Mouse (Mus musculus): ENCODE measurements at regions not wholly inside any gene's neighbourhood (a gene's known extent, or its start where the extent isn't known, plus 50 kb on each side); places are given as distances from the start of the nearest gene placed in this dataset.
"Not testable (repeated sequence)": the region's sequence is repeated elsewhere in the genome, so short reads cannot be mapped to it uniquely, and the experiment has no call there.

GRCm38 (mm10) chr14:36283825-36284414, 189.2 kb downstream of the 4930474N05Rik start:
- Histone ChIP-seq H3K36me3 (ENCODE audit: control insufficient read depth, insufficient read depth, low read length) (no peaks in the 10 kb centered on the region), H3K9ac (ENCODE audit: low read depth, low read length) (no peak overlapping the region), H3K4me3 (ENCODE audit: low read depth, low read length) (no peak overlapping the region), H3K4me2 (ENCODE audit: low read depth, low read length) (no peak overlapping the region), H3K4me1 (ENCODE audit: control insufficient read depth, insufficient read depth, low read length) (no peaks in the 10 kb centered on the region), H3K27me3 (replicated peaks; ENCODE audit: control insufficient read depth, insufficient read depth, low read length) (no peaks in the 10 kb centered on the region), H3K27ac (replicated peaks; ENCODE audit: low read depth, low read length) (no peak overlapping the region), H3K9me3 (ENCODE audit: control insufficient read depth, low read length) (no peaks in the 10 kb centered on the region)
- ATAC-seq (ENCODE audit: low read depth) (no peak), DNase-seq (ENCODE audit: low spot score) (peak; percentile 7)
- WGBS = 69% methylated on average over 1 of the region's 1 CpGs

DNA sequence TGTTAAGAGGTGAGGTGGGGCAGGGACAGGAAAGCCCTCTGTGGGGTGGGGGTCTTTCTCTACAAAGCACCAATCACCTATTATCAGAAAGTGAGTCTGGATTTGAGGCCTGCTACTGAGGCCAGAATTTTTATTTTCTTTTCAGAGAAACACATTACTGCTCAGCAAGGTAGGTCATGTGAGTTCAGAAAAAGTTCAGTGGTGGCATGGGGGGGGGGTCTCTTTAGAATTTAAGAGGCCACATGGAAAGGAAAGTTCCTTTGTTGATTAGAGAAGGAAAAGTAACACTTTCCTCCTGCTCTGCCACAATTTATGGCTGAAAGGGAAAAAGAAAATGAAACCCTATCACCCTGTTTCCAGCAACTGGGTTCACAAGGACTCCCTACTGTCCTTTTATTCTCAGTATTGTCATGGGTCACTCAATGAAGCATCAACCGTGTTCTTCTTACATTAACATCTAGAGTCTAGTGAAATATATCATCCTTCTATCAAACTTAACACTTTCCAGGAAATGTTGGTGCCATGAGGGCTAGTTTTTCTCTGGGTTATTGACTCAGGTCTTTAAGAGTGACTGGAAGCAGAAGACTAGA, 194.1 kb downstream of the 4930474N05Rik start:
- H3K9me3 ChIP-seq (ENCODE audit: control insufficient read depth, low read length) = no peaks in the 10 kb centered on the region
- no peaks in the 10 kb centered on the region for H3K27me3 ChIP-seq (replicated peaks; ENCODE audit: control insufficient read depth, insufficient read depth, low read length)
- H3K27ac ChIP-seq (replicated peaks; ENCODE audit: low read depth, low read length) = no peak overlapping the region
- DNase-seq (ENCODE audit: low spot score) = no peak
- H3K4me1 ChIP-seq (ENCODE audit: control insufficient read depth, insufficient read depth, low read length) = no peaks in the 10 kb centered on the region
- no peak overlapping the region for H3K4me3 ChIP-seq (ENCODE audit: low read depth, low read length)
- no peak for ATAC-seq (ENCODE audit: low read depth)
- no peak overlapping the region for H3K9ac ChIP-seq (ENCODE audit: low read depth, low read length)
- no peak overlapping the region for H3K4me2 ChIP-seq (ENCODE audit: low read depth, low read length)
- 57% methylated on average over 1 of the region's 1 CpGs for WGBS
- H3K36me3 ChIP-seq (ENCODE audit: control insufficient read depth, insufficient read depth, low read length) = no peaks in the 10 kb centered on the region

DNA sequence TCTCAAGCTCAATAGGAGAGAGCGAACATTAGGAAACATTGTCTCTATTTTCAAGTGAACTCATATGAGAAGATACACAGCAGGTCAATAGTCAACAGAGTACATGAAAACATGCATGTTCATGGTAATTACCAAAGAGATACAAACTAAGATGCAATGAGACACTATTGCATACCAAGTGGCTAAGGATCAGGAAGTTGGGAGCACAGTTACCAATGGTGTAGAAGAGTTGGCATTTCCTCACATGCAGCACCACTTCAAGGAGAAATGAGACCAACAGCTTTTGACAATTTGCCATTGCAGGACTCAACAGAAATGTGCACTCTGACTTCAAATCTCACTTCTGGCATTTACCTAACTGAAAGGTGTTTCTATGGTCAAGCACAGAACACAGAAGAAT, 215.6 kb downstream of the 4930474N05Rik start:
- Histone ChIP-seq H3K9me3 (ENCODE audit: control insufficient read depth, low read length) (no peaks in the 10 kb centered on the region), H3K36me3 (ENCODE audit: control insufficient read depth, insufficient read depth, low read length) (no peaks in the 10 kb centered on the region)

GRCm38 (mm10) chr14:36314673-36315072, 220.0 kb downstream of the 4930474N05Rik start:
- not testable (repeated sequence) for H3K4me3 ChIP-seq (ENCODE audit: low read depth, low read length); H3K4me1 ChIP-seq (ENCODE audit: control insufficient read depth, insufficient read depth, low read length); ATAC-seq (ENCODE audit: low read depth); H3K36me3 ChIP-seq (ENCODE audit: control insufficient read depth, insufficient read depth, low read length); H3K9me3 ChIP-seq (ENCODE audit: control insufficient read depth, low read length); H3K27ac ChIP-seq (replicated peaks; ENCODE audit: low read depth, low read length); H3K27me3 ChIP-seq (replicated peaks; ENCODE audit: control insufficient read depth, insufficient read depth, low read length); DNase-seq (ENCODE audit: low spot score); H3K4me2 ChIP-seq (ENCODE audit: low read depth, low read length); H3K9ac ChIP-seq (ENCODE audit: low read depth, low read length)
- 78% methylated on average over 1 of the region's 1 CpGs for WGBS

More for the DNA sequence above, 215.6 kb downstream of the 4930474N05Rik start:
- no peak overlapping the region for H3K4me3 ChIP-seq (ENCODE audit: low read depth, low read length)
- DNase-seq (ENCODE audit: low spot score) (no peak), ATAC-seq (ENCODE audit: low read depth) (no peak)
- H3K4me2 ChIP-seq (ENCODE audit: low read depth, low read length) = no peak overlapping the region
- no peak overlapping the region for H3K9ac ChIP-seq (ENCODE audit: low read depth, low read length)
- WGBS = 84% methylated on average over 1 of the region's 1 CpGs
- no peaks in the 10 kb centered on the region for H3K4me1 ChIP-seq (ENCODE audit: control insufficient read depth, insufficient read depth, low read length)
- H3K27ac ChIP-seq (replicated peaks; ENCODE audit: low read depth, low read length) = no peak overlapping the region
- no peaks in the 10 kb centered on the region for H3K27me3 ChIP-seq (replicated peaks; ENCODE audit: control insufficient read depth, insufficient read depth, low read length)

- no peaks in the 10 kb centered on the region for H3K27me3 ChIP-seq (replicated peaks; ENCODE audit: control insufficient read depth, insufficient read depth, low read length)
- no peaks in the 10 kb centered on the region for H3K4me1 ChIP-seq (ENCODE audit: control insufficient read depth, insufficient read depth, low read length)
- H3K9me3 ChIP-seq (ENCODE audit: control insufficient read depth, low read length) = no peaks in the 10 kb centered on the region
- H3K4me2 ChIP-seq (ENCODE audit: low read depth, low read length) = no peak overlapping the region
- 80% methylated on average over 4 of the region's 4 CpGs for WGBS
- no peak overlapping the region for H3K9ac ChIP-seq (ENCODE audit: low read depth, low read length)
- no peak overlapping the region for H3K27ac ChIP-seq (replicated peaks; ENCODE audit: low read depth, low read length)
- H3K4me3 ChIP-seq (ENCODE audit: low read depth, low read length) = no peak overlapping the region
- ATAC-seq (ENCODE audit: low read depth) = no peak
- DNase-seq (ENCODE audit: low spot score) = no peak
- no peaks in the 10 kb centered on the region for H3K36me3 ChIP-seq (ENCODE audit: control insufficient read depth, insufficient read depth, low read length)
Measured at GRCm38 (mm10) chr14:36316418-36317111, 221.8 kb downstream of the 4930474N05Rik start.

DNA sequence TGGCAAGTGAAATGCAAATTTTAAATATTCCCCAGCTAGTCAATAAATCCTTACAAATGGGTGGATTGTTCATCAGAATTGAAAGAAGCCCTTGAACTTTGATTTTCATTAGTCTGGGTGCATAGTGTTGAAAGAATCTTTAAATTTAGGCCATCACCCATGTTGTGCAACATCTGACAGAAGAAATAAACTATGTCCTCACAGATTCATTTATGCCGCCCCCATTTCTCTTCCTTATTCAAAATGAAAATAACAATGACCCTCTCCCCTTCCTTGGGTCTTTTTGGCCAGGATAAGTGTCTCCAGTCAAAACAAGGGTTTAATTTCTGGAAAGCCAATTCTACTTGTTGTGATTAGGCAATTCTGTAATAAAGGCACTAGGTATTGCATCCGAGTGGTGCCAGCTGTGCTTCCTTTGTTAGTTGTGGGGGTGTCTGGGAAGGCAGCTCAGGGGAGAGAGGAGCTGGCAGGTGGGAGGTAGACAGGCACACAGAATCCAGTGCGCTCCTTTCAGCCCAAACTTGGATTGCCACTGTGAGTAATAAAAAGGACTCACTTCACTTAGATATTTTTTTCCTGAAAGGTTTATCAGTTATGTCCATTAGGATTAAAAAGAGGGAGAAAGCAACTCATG, 233.7 kb downstream of the 4930474N05Rik start:
- no peaks in the 10 kb centered on the region for H3K27me3 ChIP-seq (replicated peaks; ENCODE audit: control insufficient read depth, insufficient read depth, low read length)
- ATAC-seq (ENCODE audit: low read depth) (no peak), DNase-seq (ENCODE audit: low spot score) (no peak)
- H3K27ac ChIP-seq (replicated peaks; ENCODE audit: low read depth, low read length) = no peak overlapping the region
- H3K36me3 ChIP-seq (ENCODE audit: control insufficient read depth, insufficient read depth, low read length) = no peaks in the 10 kb centered on the region
- H3K4me2 ChIP-seq (ENCODE audit: low read depth, low read length) = no peak overlapping the region
- H3K9me3 ChIP-seq (ENCODE audit: control insufficient read depth, low read length) = no peaks in the 10 kb centered on the region
- 72% methylated on average over 3 of the region's 3 CpGs for WGBS
- H3K9ac ChIP-seq (ENCODE audit: low read depth, low read length) = no peak overlapping the region
- no peak overlapping the region for H3K4me3 ChIP-seq (ENCODE audit: low read depth, low read length)
- no peaks in the 10 kb centered on the region for H3K4me1 ChIP-seq (ENCODE audit: control insufficient read depth, insufficient read depth, low read length)

DNA sequence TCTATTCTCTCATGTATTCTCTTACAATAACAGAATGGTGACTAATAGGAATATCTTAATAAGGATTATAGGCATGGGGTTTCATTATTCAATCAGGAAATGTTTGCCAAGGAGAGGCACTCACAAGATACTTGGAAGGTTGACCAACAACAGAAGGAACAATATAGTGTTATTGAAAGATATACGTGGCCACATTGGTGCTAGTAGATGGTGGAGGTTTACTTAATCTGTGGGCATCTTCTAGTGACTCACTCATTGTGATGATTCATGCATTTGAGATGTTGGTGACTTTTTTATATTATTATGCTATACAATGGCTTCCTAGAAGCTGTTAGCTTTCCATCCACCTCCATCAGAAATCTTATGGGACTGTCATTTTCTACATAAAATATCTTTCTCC, 246.1 kb downstream of the 4930474N05Rik start:
- WGBS = 89% methylated on average over 1 of the region's 1 CpGs

More for the DNA sequence above, 246.1 kb downstream of the 4930474N05Rik start:
- Histone ChIP-seq H3K27ac (replicated peaks; ENCODE audit: low read depth, low read length) (no peak overlapping the region), H3K9ac (ENCODE audit: low read depth, low read length) (no peak overlapping the region), H3K4me3 (ENCODE audit: low read depth, low read length) (no peak overlapping the region), H3K4me2 (ENCODE audit: low read depth, low read length) (no peak overlapping the region), H3K4me1 (ENCODE audit: control insufficient read depth, insufficient read depth, low read length) (no peaks in the 10 kb centered on the region), H3K36me3 (ENCODE audit: control insufficient read depth, insufficient read depth, low read length) (no peaks in the 10 kb centered on the region), H3K9me3 (ENCODE audit: control insufficient read depth, low read length) (no peaks in the 10 kb centered on the region), H3K27me3 (replicated peaks; ENCODE audit: control insufficient read depth, insufficient read depth, low read length) (no peaks in the 10 kb centered on the region)
- DNase-seq (ENCODE audit: low spot score) = no peak
- ATAC-seq (ENCODE audit: low read depth) = no peak
